Mouse (Mus musculus): ENCODE measurements around the gene Myo18a.

- TF ChIP-seq EP300 (IDR thresholded peaks at IDR 0.05; ENCODE audit: low read depth) (no peak), CTCF (IDR thresholded peaks at IDR 0.05; ENCODE audit: low read depth) (no peak)
These were observed 87.6 kb downstream of the Myo18a start for GRCm38 (mm10) chr11:77850401-77851244.

Data from heart, postnatal 0 days (tissue).